Mouse (Mus musculus): ENCODE data around the gene Tbc1d9b. TPM values are rescaled to one million over a fixed set of nuclear protein-coding genes. Genes with fewer than 3 reads are reported as not detected.
"Not testable (repeated sequence)": the region's sequence is repeated elsewhere in the genome, so short reads cannot be mapped to it uniquely, and the experiment has no call there.

Tbc1d9b gene
- polyA plus RNA-seq, 1 experiment from 2014 or later = 44.9 TPM

DNA sequence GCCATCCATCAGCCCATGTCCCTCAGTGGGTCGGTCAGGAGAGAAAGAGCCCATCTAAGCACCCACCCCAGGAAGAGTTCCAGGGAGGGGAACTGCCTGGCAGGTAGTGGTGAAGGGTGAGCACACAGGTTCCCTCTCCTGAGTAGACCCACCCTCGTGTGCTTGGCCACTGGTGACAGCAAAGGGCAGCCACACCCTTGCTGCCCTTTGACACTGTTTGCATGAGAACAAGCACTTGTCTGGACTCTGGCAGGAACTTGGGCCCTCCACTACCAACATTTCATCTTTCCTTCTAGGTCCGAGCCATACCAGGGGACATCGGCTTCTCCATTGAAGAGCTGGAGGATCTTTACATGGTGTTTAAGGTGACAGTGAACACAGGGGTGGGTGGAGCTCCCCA is 28.2 kb downstream of the Tbc1d9b start:
- Histone ChIP-seq H3K4me2 (replicated peaks) (no peak overlapping the region), H3K27me3 (no peaks in the 10 kb centered on the region), H3K36me3 (peaks cover 99% of the 10 kb centered on the region), H3K9me3 (no peaks in the 10 kb centered on the region), H3K27ac (no peak overlapping the region), H3K4me1 (no peaks in the 10 kb centered on the region), H3K9ac (no peak overlapping the region), H3K4me3 (no peak overlapping the region)
- WGBS = 86% methylated on average over 4 of the region's 4 CpGs
- no peak for ATAC-seq (ENCODE audit: low FRiP score, low read depth)

DNA sequence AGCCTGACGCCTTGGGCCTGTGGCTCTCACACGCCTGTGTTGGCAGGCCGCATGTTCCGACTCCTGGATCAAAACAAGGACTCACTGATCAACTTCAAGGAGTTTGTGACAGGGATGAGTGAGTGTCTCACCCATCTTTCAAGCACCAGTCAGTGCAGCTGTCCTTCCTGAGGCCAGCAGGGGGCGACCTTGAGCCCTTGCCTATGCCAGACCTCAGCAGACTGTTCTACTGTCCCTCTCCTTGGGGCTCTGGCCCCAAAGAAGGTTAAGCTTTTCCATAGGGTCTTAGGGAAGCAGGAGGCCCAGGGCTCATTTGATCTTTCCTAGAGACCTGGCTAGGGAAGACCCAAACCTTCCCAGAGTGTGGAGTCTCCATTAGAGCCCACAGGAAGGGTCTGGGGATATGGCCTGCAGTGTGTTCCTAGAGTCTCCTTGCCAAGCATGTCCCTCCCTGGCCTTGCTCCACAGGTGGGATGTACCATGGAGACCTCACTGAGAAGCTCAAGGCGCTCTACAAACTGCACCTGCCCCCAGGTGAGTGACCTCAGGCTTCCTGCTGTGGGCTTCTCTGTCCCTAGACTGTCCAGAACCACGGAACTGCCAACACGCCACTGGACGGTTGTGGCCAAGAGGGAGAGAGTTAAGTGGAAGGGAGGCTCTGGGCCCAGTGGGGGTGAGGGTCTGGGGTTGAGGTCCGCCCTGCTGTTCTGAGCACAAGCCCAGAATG is 30.5 kb downstream of the Tbc1d9b start:
- no peaks in the 10 kb centered on the region for H3K27me3 ChIP-seq
- no peak overlapping the region for H3K4me2 ChIP-seq (replicated peaks)
- no peak overlapping the region for H3K27ac ChIP-seq
- H3K9ac ChIP-seq = no peak overlapping the region
- WGBS = 64% methylated on average over 10 of the region's 10 CpGs
- H3K4me3 ChIP-seq = no peak overlapping the region
- H3K4me1 ChIP-seq = no peaks in the 10 kb centered on the region
- no peak; the same call in 1 of the 2 replicates for ATAC-seq (ENCODE audit: low FRiP score, low read depth)
- H3K9me3 ChIP-seq = no peaks in the 10 kb centered on the region
- H3K36me3 ChIP-seq = peaks cover 94% of the 10 kb centered on the region

DNA sequence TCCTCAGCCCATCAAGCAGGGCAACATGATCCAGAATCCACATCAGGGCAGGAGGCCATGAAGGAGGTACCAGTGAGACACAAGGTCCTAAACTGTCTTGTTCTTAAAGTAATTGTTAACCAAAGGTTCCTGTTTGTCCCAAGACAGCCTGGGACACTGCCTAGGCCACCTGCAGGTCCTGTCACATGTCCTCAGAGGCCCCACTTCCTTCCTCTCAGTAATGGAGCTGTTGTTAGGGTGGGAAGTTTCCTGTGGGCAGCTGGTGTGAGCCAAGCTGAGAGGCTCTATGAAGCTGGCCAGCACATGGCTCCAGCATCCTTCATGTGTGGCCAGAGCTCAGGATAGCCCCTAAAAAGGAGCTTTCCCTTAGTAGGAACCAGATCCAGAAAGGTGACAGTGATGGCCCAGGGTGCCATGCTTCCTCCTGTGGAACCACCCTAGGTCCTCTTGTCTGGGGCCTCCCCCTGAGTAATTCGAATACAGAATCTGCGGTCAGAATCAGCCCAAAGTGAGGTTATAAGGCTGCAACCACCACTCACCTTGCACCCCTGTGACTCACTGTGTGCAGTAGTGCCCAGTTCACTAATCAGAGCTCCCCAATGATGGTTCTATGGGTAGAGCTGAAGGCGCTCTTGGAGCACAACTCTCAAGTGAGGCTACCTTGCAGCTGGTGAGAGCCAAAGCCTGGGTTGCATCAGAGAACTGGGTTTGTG is 31.3 kb downstream of the Tbc1d9b start:
- no peak overlapping the region for H3K4me2 ChIP-seq (replicated peaks)
- no peak for ATAC-seq (ENCODE audit: low FRiP score, low read depth)
- H3K4me3 ChIP-seq = no peak overlapping the region
- H3K27me3 ChIP-seq = no peaks in the 10 kb centered on the region
- no peak overlapping the region for H3K27ac ChIP-seq
- no peaks in the 10 kb centered on the region for H3K9me3 ChIP-seq
- H3K36me3 ChIP-seq = peaks cover 88% of the 10 kb centered on the region
- no peaks in the 10 kb centered on the region for H3K4me1 ChIP-seq
- no peak overlapping the region for H3K9ac ChIP-seq
- WGBS = 96% methylated on average over 3 of the region's 3 CpGs

DNA sequence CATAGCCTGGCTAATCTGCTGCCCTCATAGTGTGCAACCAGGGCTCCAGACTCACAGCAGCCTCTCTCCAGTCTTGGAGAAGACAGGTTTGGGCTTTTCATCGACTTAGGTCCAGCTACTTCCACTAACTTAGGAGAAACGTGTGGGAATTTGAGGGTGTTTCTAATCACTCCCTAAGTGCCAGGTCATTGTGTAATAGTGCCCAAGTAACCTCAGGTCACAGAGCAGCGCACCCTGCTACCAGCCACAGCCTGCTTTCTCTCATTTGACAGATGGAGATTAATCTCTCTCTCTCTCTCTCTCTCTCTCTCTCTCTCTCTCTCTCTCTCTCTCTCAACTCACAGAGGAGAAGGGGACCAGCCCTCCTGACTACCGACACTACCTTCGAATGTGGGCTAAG is 37.2 kb downstream of the Tbc1d9b start:
- no peak overlapping the region for H3K4me3 ChIP-seq
- ATAC-seq (ENCODE audit: low FRiP score, low read depth) = no peak
- no peaks in the 10 kb centered on the region for H3K4me1 ChIP-seq
- H3K27me3 ChIP-seq = no peaks in the 10 kb centered on the region
- H3K36me3 ChIP-seq = peaks cover 73% of the 10 kb centered on the region
- no peaks in the 10 kb centered on the region for H3K9me3 ChIP-seq
- no peak overlapping the region for H3K9ac ChIP-seq
- WGBS = 80% methylated on average over 5 of the region's 5 CpGs
- H3K27ac ChIP-seq = no peak overlapping the region
- H3K4me2 ChIP-seq (replicated peaks) = no peak overlapping the region

DNA sequence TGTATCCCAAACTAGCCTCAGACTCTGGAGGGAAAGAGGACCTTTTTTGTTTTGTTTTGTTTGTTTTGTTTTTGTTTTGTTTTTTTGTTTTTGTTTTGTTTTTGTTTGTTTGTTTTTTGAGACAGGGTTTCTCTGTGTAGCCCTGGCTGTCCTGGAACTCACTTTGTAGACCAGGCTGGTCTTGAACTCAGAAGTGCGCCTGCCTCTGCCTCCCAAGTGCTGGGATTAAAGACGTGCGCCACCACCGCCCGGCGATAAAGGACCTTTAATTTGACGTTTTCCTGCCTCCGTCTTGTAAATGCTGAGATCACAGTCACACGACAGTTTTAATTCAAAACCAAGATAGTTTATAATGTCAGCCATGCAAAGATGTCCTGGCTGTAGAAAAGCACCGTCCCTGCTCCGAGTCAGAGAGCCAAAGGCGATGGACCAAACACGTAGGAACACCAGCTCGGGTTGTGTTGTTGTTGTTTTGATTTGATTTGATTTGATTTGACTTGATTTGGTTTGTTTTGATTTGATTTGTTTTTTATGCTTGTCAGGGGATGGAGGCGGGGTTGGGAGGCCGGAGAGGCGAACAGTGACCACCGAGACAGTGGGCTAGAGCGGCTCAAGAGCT is 43.0 kb downstream of the Tbc1d9b start, which contains the start of gene Mrnip:
Gene Mrnip, plus strand, starts transcription at position 334 of the 619 bp plus-strand sequence.
- not testable (repeated sequence) for H3K27me3 ChIP-seq, H3K27ac ChIP-seq, H3K9me3 ChIP-seq, H3K4me1 ChIP-seq
- peak within 1 kb of the TSS; percentile 76 for H3K4me3 ChIP-seq
- H3K4me2 ChIP-seq (replicated peaks) = peak within 1 kb of the TSS; percentile 89
- peaks cover 50% of the 10 kb centered on the region for H3K36me3 ChIP-seq
- peak within 1 kb of the TSS; percentile 83 for H3K9ac ChIP-seq
- ATAC-seq (ENCODE audit: low FRiP score, low read depth) = peak; percentile 46; the same call in 1 of the 2 replicates
- 5% methylated on average over 19 of the region's 19 CpGs for WGBS

DNA sequence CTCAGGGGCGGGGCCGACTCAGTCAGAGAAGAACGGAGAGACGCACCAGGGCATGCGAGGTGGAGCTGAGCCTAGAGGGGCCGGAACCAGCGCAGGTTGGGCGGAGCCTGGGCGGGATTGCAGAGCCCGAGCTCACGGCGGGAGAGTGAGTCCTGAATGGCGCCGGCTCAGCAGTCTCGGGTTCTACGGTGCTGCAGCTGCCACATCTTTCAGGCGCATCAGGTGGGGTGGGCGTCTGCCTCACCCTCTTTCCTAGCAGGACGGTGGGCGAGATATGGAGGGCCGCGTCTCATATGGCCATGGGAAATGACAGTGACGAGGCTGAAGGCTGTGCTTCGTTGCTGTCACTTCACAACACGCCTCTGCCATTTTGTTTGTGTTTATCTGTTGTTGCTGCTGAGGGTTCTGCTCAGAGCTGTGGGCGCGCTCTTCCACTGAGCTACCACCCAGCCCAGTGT is 43.6 kb downstream of the Tbc1d9b start:
- Histone ChIP-seq H3K4me3 (peak overlapping the region; percentile 76), H3K9me3 (no peaks in the 10 kb centered on the region), H3K27ac (no peak overlapping the region), H3K4me2 (replicated peaks) (peak overlapping the region; percentile 89), H3K9ac (peak overlapping the region; percentile 83), H3K4me1 (peaks cover 8% of the 10 kb centered on the region), H3K36me3 (peaks cover 49% of the 10 kb centered on the region), H3K27me3 (no peaks in the 10 kb centered on the region)
- WGBS = under 1% methylated on average over 27 of the region's 27 CpGs
- ATAC-seq (ENCODE audit: low FRiP score, low read depth) = peak; percentile 100

DNA sequence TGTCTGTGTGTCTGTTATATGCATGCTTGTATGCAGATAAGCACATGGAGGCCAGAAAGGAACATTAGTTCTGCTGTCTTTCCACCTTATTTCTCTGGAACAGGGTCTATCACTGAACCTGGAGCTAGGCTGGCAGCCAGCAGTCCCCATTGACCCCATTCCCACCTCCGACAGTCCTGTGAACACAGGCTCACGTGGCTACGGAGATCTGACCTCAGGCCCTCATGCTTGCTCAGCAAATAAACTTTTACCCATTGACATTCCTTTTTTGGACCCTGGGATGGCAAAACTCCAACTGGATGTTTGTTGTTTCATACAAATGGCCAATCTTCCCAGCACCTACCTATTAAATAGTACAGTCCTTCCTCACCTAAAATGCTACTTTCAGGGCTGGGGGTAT is 45.2 kb downstream of the Tbc1d9b start:
- Histone ChIP-seq H3K36me3 (peaks cover 38% of the 10 kb centered on the region), H3K27me3 (no peaks in the 10 kb centered on the region), H3K9ac (no peak overlapping the region), H3K27ac (no peak overlapping the region), H3K4me2 (replicated peaks) (no peak overlapping the region), H3K4me3 (no peak overlapping the region), H3K9me3 (no peaks in the 10 kb centered on the region), H3K4me1 (peaks cover 8% of the 10 kb centered on the region)
- 87% methylated on average over 3 of the region's 3 CpGs for WGBS
- no peak for ATAC-seq (ENCODE audit: low FRiP score, low read depth)

DNA sequence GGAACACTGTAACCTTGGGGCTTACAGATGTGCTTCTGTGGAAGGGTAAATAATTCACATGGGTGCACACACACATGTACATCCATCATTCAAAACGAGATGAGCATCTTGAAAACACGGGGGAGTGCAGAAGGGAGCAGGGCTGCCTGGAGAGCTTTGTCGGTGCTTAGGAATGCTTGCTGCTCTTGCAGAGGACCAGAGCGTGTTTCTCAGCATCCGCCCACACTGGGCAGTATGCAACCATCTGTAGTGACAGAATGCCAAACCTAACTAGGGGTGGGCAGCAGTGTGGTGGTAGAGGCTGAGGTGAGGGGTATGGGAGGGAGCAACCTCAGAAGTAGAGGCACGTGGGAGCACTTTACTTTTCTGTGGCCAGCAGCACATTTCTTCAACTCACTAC is 45.9 kb downstream of the Tbc1d9b start:
- H3K4me3 ChIP-seq = no peak overlapping the region
- no peak overlapping the region for H3K4me2 ChIP-seq (replicated peaks)
- H3K27ac ChIP-seq = no peak overlapping the region
- no peaks in the 10 kb centered on the region for H3K27me3 ChIP-seq
- no peak overlapping the region for H3K9ac ChIP-seq
- H3K4me1 ChIP-seq = peaks cover 8% of the 10 kb centered on the region
- 82% methylated on average over 6 of the region's 6 CpGs for WGBS
- no peaks in the 10 kb centered on the region for H3K9me3 ChIP-seq
- ATAC-seq (ENCODE audit: low FRiP score, low read depth) = no peak
- H3K36me3 ChIP-seq = peaks cover 32% of the 10 kb centered on the region

DNA sequence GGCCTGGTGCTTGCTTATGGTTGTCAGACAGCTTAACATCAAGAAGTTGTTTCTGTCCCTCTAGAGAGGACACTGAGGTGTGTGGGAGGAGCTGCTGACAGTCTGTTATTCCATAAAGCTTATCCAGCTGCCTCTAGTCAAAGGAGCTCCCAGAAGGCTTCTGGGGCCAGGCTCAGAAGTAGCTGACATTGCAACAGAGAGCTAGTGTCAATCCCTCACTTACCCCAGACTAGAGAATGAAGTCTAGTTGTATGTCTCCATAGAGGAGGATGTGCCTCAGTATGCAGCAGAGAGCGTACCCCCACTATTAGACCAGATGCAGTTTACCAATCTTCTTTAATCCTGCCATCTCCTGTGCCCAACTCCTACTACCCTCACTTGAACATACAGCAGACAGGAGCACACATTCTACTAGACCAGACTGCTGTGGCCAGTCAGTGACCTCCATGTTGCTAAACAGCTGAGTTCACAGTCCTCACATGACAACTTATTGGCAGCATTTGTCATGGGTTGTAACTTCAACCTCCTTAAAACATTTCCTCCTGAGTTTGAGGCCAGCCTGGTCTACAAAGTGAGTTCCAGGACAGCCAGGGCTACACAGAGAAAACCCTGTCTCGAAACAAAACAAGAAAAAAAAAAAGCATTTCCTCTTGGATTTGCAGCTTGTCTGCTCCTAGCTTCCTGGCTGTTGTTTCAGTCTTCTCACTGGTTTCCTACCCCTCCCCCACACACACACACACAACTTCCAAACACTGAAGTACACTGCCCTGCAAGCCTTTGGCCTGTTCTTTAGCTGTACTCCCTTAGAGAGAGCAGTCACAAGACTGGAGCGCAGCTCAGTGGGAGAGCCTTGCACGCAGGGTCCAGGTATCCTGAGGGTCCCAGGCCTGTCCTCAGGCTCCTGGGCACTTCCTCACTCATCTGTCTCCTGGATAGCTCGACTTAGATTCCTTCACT is 47.6 kb downstream of the Tbc1d9b start:
- no peak for ATAC-seq (ENCODE audit: low FRiP score, low read depth)
- H3K27me3 ChIP-seq = no peaks in the 10 kb centered on the region
- 79% methylated on average over 5 of the region's 5 CpGs for WGBS
- peaks cover 36% of the 10 kb centered on the region for H3K36me3 ChIP-seq
- no peak overlapping the region for H3K4me2 ChIP-seq (replicated peaks)
- peaks cover 8% of the 10 kb centered on the region for H3K4me1 ChIP-seq
- no peak overlapping the region for H3K27ac ChIP-seq
- H3K9ac ChIP-seq = no peak overlapping the region
- H3K4me3 ChIP-seq = no peak overlapping the region
- H3K9me3 ChIP-seq = no peaks in the 10 kb centered on the region

DNA sequence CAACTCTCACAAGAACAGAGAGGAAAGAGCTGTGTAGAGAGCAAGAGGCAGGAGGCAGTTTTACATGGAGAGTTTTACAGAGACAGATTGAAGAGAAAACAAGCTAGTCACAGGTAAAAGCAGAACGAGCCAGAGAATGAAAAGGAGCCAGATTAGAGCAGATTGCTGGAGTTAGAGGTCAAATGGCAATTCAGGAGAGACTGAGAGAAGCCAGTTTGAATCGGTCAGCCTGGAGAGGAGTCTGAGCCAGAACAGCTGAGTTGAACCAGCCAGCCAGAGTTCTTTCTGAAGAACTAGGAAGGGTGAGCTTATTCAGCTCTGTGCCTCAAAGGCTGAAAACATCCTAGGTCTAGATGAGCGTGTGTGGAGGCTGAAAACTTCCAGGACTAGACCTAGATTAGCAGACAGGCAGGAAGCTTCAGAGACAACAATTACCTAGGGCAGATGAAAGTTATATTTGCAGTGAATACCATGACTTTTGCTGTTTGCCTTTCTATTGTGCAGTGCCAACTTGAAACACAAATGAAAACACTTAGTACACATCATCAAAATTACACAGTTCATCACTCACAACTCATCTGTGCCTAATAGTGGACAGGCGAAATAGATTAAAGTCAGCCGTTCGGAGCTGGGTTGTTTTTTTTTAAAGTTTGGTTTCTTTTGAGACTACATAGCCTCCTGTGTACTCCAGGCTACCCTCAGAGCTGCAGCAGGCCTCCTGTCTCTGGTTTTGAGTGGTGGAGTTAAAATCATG is 49.5 kb downstream of the Tbc1d9b start:
- Histone ChIP-seq H3K9me3 (no peaks in the 10 kb centered on the region), H3K27me3 (no peaks in the 10 kb centered on the region), H3K27ac (no peak overlapping the region), H3K4me3 (no peak overlapping the region), H3K4me1 (no peaks in the 10 kb centered on the region; the same call in 1 of the 2 replicates), H3K36me3 (peaks cover 36% of the 10 kb centered on the region), H3K9ac (no peak overlapping the region), H3K4me2 (replicated peaks) (no peak overlapping the region)
- 71% methylated on average over 6 of the region's 6 CpGs for WGBS
- ATAC-seq (ENCODE audit: low FRiP score, low read depth) = no peak

DNA sequence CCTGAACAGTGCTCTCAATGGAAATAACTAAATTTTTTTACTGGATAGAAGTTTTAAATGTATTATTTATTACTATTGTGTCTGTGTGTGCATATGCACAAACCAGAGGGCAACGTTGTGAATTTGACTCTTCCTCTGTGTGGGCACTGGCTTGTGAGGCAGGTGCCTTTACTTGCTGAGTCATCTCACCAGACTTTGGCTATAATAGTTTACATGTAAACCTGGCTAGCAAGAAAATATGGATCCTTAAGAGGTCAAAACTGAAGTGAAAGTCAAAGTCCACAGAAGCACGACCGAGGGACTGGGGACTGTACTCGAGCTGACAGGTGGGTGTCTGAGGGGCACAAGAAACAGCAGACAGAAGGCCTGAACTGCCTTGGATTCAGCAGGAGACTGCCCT is 51.5 kb downstream of the Tbc1d9b start:
- no peaks in the 10 kb centered on the region for H3K4me1 ChIP-seq
- H3K27me3 ChIP-seq = no peaks in the 10 kb centered on the region
- no peak overlapping the region for H3K9ac ChIP-seq
- peaks cover 28% of the 10 kb centered on the region for H3K36me3 ChIP-seq
- H3K27ac ChIP-seq = no peak overlapping the region
- no peaks in the 10 kb centered on the region for H3K9me3 ChIP-seq
- no peak overlapping the region for H3K4me2 ChIP-seq (replicated peaks)
- WGBS = 81% methylated on average over 4 of the region's 4 CpGs
- no peak for ATAC-seq (ENCODE audit: low FRiP score, low read depth)
- no peak overlapping the region for H3K4me3 ChIP-seq
